Mouse (Mus musculus): ENCODE data around the gene Pigf. TPM values are rescaled to one million over a fixed set of nuclear protein-coding genes. Genes with fewer than 3 reads are reported as not detected.

Gene Pigf
- polyA plus RNA-seq, 2 experiments: 21.6 to 30.5 TPM

GRCm38 (mm10) chr17:87038496-87038895, 13.3 kb upstream of the Pigf start:
- H3K27me3 ChIP-seq (ENCODE audit: control insufficient read depth, insufficient read depth, low read length): no peaks in the 10 kb centered on the region
- no peak overlapping the region for H3K4me3 ChIP-seq (replicated peaks; ENCODE audit: low read length)
- H3K27ac ChIP-seq (replicated peaks; ENCODE audit: low read depth, low read length): no peak overlapping the region
- no peaks in the 10 kb centered on the region for H3K4me1 ChIP-seq (ENCODE audit: control insufficient read depth, insufficient read depth, low read length)
- ATAC-seq (ENCODE audit: low FRiP score, low read depth) (no peak), DNase-seq (ENCODE audit: low spot score) (no peak)
- peaks cover 18% of the 10 kb centered on the region for H3K36me3 ChIP-seq (ENCODE audit: control insufficient read depth, insufficient read depth, low read length)
- H3K4me2 ChIP-seq (replicated peaks; ENCODE audit: low read depth, low read length, severe bottlenecking): no peak overlapping the region
- H3K9me3 ChIP-seq (ENCODE audit: control insufficient read depth, low read length): no peaks in the 10 kb centered on the region
- no peak overlapping the region for H3K9ac ChIP-seq (ENCODE audit: low read depth, low read length, severe bottlenecking)
- WGBS: 87% methylated on average over 5 of the region's 5 CpGs
- TF ChIP-seq POLR2A (IDR thresholded peaks at IDR 0.05; ENCODE audit: borderline replicate concordance, extremely low read depth, insufficient read depth, insufficient read length): no peak

- no peak overlapping the region for H3K4me2 ChIP-seq (replicated peaks; ENCODE audit: low read depth, low read length, severe bottlenecking)
- ATAC-seq (ENCODE audit: low FRiP score, low read depth) (no peak), DNase-seq (ENCODE audit: low spot score) (peak; percentile 76)
- H3K9ac ChIP-seq (ENCODE audit: low read depth, low read length, severe bottlenecking): no peak overlapping the region
- no peaks in the 10 kb centered on the region for H3K27me3 ChIP-seq (ENCODE audit: control insufficient read depth, insufficient read depth, low read length)
- H3K4me3 ChIP-seq (replicated peaks; ENCODE audit: low read length): no peak overlapping the region
- H3K4me1 ChIP-seq (ENCODE audit: control insufficient read depth, insufficient read depth, low read length): no peaks in the 10 kb centered on the region
- no peak for TF ChIP-seq POLR2A (IDR thresholded peaks at IDR 0.05; ENCODE audit: borderline replicate concordance, extremely low read depth, insufficient read depth, insufficient read length)
- H3K9me3 ChIP-seq (ENCODE audit: control insufficient read depth, low read length): no peaks in the 10 kb centered on the region
- H3K36me3 ChIP-seq (ENCODE audit: control insufficient read depth, insufficient read depth, low read length): peaks cover 30% of the 10 kb centered on the region
- no peak overlapping the region for H3K27ac ChIP-seq (replicated peaks; ENCODE audit: low read depth, low read length)
- 57% methylated on average over 10 of the region's 10 CpGs for whole genome bisulfite sequencing
Measured at GRCm38 (mm10) chr17:87036141-87037073, 11.2 kb upstream of the Pigf start.

- Histone ChIP-seq H3K9me3 (ENCODE audit: control insufficient read depth, low read length) (no peaks in the 10 kb centered on the region), H3K27me3 (ENCODE audit: control insufficient read depth, insufficient read depth, low read length) (no peaks in the 10 kb centered on the region), H3K36me3 (ENCODE audit: control insufficient read depth, insufficient read depth, low read length) (peaks cover 6% of the 10 kb centered on the region), H3K9ac (ENCODE audit: low read depth, low read length, severe bottlenecking) (peak overlapping the region; percentile 65), H3K4me1 (ENCODE audit: control insufficient read depth, insufficient read depth, low read length) (peaks cover 3% of the 10 kb centered on the region; the same call in 1 of the 2 replicates), H3K4me3 (replicated peaks; ENCODE audit: low read length) (peak overlapping the region; percentile 89), H3K27ac (replicated peaks; ENCODE audit: low read depth, low read length) (no peak overlapping the region), H3K4me2 (replicated peaks; ENCODE audit: low read depth, low read length, severe bottlenecking) (peak overlapping the region; percentile 89)
- ATAC-seq (ENCODE audit: low FRiP score, low read depth) (peak; percentile 51; the same call in 1 of the 2 replicates), DNase-seq (ENCODE audit: low spot score) (no peak)
- WGBS: 1% methylated on average over 40 of the region's 55 CpGs
- TF ChIP-seq POLR2A (IDR thresholded peaks at IDR 0.05; ENCODE audit: borderline replicate concordance, extremely low read depth, insufficient read depth, insufficient read length): no peak
Measured at GRCm38 (mm10) chr17:87024491-87025242, 539 bp downstream of the Pigf start.

GRCm38 (mm10) chr17:87019692-87020091, 5.5 kb downstream of the Pigf start:
- Histone ChIP-seq H3K4me2 (replicated peaks; ENCODE audit: low read depth, low read length, severe bottlenecking) (no peak overlapping the region), H3K4me1 (ENCODE audit: control insufficient read depth, insufficient read depth, low read length) (no peaks in the 10 kb centered on the region; the same call in 1 of the 2 replicates), H3K27me3 (ENCODE audit: control insufficient read depth, insufficient read depth, low read length) (no peaks in the 10 kb centered on the region), H3K9ac (ENCODE audit: low read depth, low read length, severe bottlenecking) (no peak overlapping the region), H3K4me3 (replicated peaks; ENCODE audit: low read length) (no peak overlapping the region), H3K36me3 (ENCODE audit: control insufficient read depth, insufficient read depth, low read length) (peaks cover 14% of the 10 kb centered on the region), H3K27ac (replicated peaks; ENCODE audit: low read depth, low read length) (no peak overlapping the region), H3K9me3 (ENCODE audit: control insufficient read depth, low read length) (no peaks in the 10 kb centered on the region)
- ATAC-seq (ENCODE audit: low FRiP score, low read depth): no peak
- TF ChIP-seq POLR2A (IDR thresholded peaks at IDR 0.05; ENCODE audit: borderline replicate concordance, extremely low read depth, insufficient read depth, insufficient read length): no peak
- DNase-seq (ENCODE audit: low spot score): no peak
- WGBS: 92% methylated on average over 5 of the region's 5 CpGs

- Histone ChIP-seq H3K27ac (replicated peaks; ENCODE audit: low read depth, low read length) (no peak overlapping the region), H3K9me3 (ENCODE audit: control insufficient read depth, low read length) (no peaks in the 10 kb centered on the region), H3K4me2 (replicated peaks; ENCODE audit: low read depth, low read length, severe bottlenecking) (no peak overlapping the region), H3K4me3 (replicated peaks; ENCODE audit: low read length) (no peak overlapping the region), H3K4me1 (ENCODE audit: control insufficient read depth, insufficient read depth, low read length) (no peaks in the 10 kb centered on the region), H3K36me3 (ENCODE audit: control insufficient read depth, insufficient read depth, low read length) (peaks cover 6% of the 10 kb centered on the region; the same call in 1 of the 2 replicates), H3K9ac (ENCODE audit: low read depth, low read length, severe bottlenecking) (no peak overlapping the region), H3K27me3 (ENCODE audit: control insufficient read depth, insufficient read depth, low read length) (no peaks in the 10 kb centered on the region)
- DNase-seq (ENCODE audit: low spot score) (no peak), ATAC-seq (ENCODE audit: low FRiP score, low read depth) (no peak)
- no peak for TF ChIP-seq POLR2A (IDR thresholded peaks at IDR 0.05; ENCODE audit: borderline replicate concordance, extremely low read depth, insufficient read depth, insufficient read length)
- 75% methylated on average over 13 of the region's 13 CpGs for WGBS
Measured at GRCm38 (mm10) chr17:87011301-87012019, 13.7 kb downstream of the Pigf start.
